Mouse (Mus musculus): ENCODE results near the gene Slc16a12. TPM values are rescaled to one million over a fixed set of nuclear protein-coding genes. Genes with fewer than 3 reads are reported as not detected.

Gene Slc16a12
- polyA plus RNA-seq, 1 experiment, result 0.33 TPM

GRCm38 (mm10) chr19:34726254-34726962, 20.7 kb downstream of the Slc16a12 start:
- no peak overlapping the region for H3K4me3 ChIP-seq (ENCODE audit: control insufficient read depth, low read depth, low read length)
- H3K27me3 ChIP-seq (ENCODE audit: control insufficient read depth, insufficient read depth, low read length), result no peaks in the 10 kb centered on the region
- no peak overlapping the region for H3K27ac ChIP-seq (ENCODE audit: control insufficient read depth, insufficient read depth, low read depth, low read length)
- no peaks in the 10 kb centered on the region for H3K36me3 ChIP-seq (ENCODE audit: control insufficient read depth, insufficient read depth, low read length)
- TF ChIP-seq POLR2A (IDR thresholded peaks at IDR 0.05; ENCODE audit: control insufficient read depth, low read depth, low read length) (no peak), CTCF (IDR thresholded peaks at IDR 0.05; ENCODE audit: control insufficient read depth, insufficient read depth, insufficient replicate concordance, low read depth, low read length) (no peak)
- H3K4me1 ChIP-seq (ENCODE audit: control insufficient read depth, insufficient read depth, low read length), result no peaks in the 10 kb centered on the region

GRCm38 (mm10) chr19:34725418-34725817, 21.7 kb downstream of the Slc16a12 start:
- no peaks in the 10 kb centered on the region for H3K27me3 ChIP-seq (ENCODE audit: control insufficient read depth, insufficient read depth, low read length)
- no peak for TF ChIP-seq CTCF (IDR thresholded peaks at IDR 0.05; ENCODE audit: control insufficient read depth, insufficient read depth, insufficient replicate concordance, low read depth, low read length)
- no peak for TF ChIP-seq POLR2A (IDR thresholded peaks at IDR 0.05; ENCODE audit: control insufficient read depth, low read depth, low read length)
- H3K36me3 ChIP-seq (ENCODE audit: control insufficient read depth, insufficient read depth, low read length), result no peaks in the 10 kb centered on the region
- H3K27ac ChIP-seq (ENCODE audit: control insufficient read depth, insufficient read depth, low read depth, low read length), result no peak overlapping the region
- no peak overlapping the region for H3K4me3 ChIP-seq (ENCODE audit: control insufficient read depth, low read depth, low read length)
- H3K4me1 ChIP-seq (ENCODE audit: control insufficient read depth, insufficient read depth, low read length), result no peaks in the 10 kb centered on the region

DNA sequence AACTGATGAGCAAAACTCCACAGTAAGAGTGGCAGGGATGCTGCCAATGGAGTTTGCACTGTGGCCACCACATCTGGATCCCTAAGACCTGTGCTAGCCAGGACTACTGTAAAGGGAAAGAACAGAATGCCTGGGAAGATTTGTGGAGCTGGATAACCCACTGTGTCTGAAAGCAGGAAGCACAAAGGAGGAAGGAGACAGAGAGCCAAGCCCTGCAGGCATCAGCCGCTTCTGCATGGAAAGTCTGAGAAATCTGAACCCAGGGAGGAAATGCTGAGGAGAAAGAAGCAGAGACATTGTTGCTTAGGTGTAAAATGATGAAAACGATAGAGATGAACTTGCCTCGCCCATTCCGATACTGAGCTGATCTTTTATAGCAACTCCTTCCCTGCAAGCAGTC, 22.5 kb downstream of the Slc16a12 start:
- no peaks in the 10 kb centered on the region for H3K4me1 ChIP-seq (ENCODE audit: control insufficient read depth, insufficient read depth, low read length)
- no peak for TF ChIP-seq CTCF (IDR thresholded peaks at IDR 0.05; ENCODE audit: control insufficient read depth, insufficient read depth, insufficient replicate concordance, low read depth, low read length)
- no peak for TF ChIP-seq POLR2A (IDR thresholded peaks at IDR 0.05; ENCODE audit: control insufficient read depth, low read depth, low read length)
- no peaks in the 10 kb centered on the region for H3K36me3 ChIP-seq (ENCODE audit: control insufficient read depth, insufficient read depth, low read length)

GRCm38 (mm10) chr19:34722541-34722940, 24.5 kb downstream of the Slc16a12 start:
- no peaks in the 10 kb centered on the region for H3K36me3 ChIP-seq (ENCODE audit: control insufficient read depth, insufficient read depth, low read length)
- no peak for TF ChIP-seq POLR2A (IDR thresholded peaks at IDR 0.05; ENCODE audit: control insufficient read depth, low read depth, low read length)
- no peak for TF ChIP-seq CTCF (IDR thresholded peaks at IDR 0.05; ENCODE audit: control insufficient read depth, insufficient read depth, insufficient replicate concordance, low read depth, low read length)
- H3K4me1 ChIP-seq (ENCODE audit: control insufficient read depth, insufficient read depth, low read length), result no peaks in the 10 kb centered on the region
- H3K27ac ChIP-seq (ENCODE audit: control insufficient read depth, insufficient read depth, low read depth, low read length), result no peak overlapping the region
- no peaks in the 10 kb centered on the region for H3K27me3 ChIP-seq (ENCODE audit: control insufficient read depth, insufficient read depth, low read length)
- H3K4me3 ChIP-seq (ENCODE audit: control insufficient read depth, low read depth, low read length), result no peak overlapping the region

More for the DNA sequence above, 22.5 kb downstream of the Slc16a12 start:
- H3K27ac ChIP-seq (ENCODE audit: control insufficient read depth, insufficient read depth, low read depth, low read length), result no peak overlapping the region
- no peaks in the 10 kb centered on the region for H3K27me3 ChIP-seq (ENCODE audit: control insufficient read depth, insufficient read depth, low read length)
- no peak overlapping the region for H3K4me3 ChIP-seq (ENCODE audit: control insufficient read depth, low read depth, low read length)

DNA sequence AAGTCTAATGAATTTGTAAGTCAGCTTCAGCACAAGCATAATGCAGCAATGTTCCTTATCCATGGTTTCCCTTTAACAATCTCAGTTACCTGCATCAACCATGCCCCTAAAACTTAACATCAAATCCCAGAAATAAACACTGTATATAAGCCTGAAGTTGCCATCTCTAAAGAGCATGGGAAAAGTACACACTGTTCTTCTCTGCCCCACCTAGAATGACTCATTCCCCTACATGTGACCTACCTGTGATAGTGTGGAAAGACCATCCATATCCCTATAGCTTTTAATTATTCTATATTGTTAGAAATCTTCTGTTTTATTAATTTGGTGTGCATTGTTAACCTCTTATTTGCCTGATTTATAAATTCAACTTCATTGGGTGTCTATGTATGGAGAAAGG, 27.0 kb downstream of the Slc16a12 start:
- H3K4me3 ChIP-seq (ENCODE audit: control insufficient read depth, low read depth, low read length), result no peak overlapping the region
- H3K27ac ChIP-seq (ENCODE audit: control insufficient read depth, insufficient read depth, low read depth, low read length), result no peak overlapping the region
- TF ChIP-seq POLR2A (IDR thresholded peaks at IDR 0.05; ENCODE audit: control insufficient read depth, low read depth, low read length), result no peak
- TF ChIP-seq CTCF (IDR thresholded peaks at IDR 0.05; ENCODE audit: control insufficient read depth, insufficient read depth, insufficient replicate concordance, low read depth, low read length), result no peak
- no peaks in the 10 kb centered on the region for H3K27me3 ChIP-seq (ENCODE audit: control insufficient read depth, insufficient read depth, low read length)
- H3K36me3 ChIP-seq (ENCODE audit: control insufficient read depth, insufficient read depth, low read length), result no peaks in the 10 kb centered on the region
- no peaks in the 10 kb centered on the region for H3K4me1 ChIP-seq (ENCODE audit: control insufficient read depth, insufficient read depth, low read length)

- Histone ChIP-seq H3K27me3 (ENCODE audit: control insufficient read depth, insufficient read depth, low read length) (no peaks in the 10 kb centered on the region), H3K4me1 (ENCODE audit: control insufficient read depth, insufficient read depth, low read length) (no peaks in the 10 kb centered on the region), H3K4me3 (ENCODE audit: control insufficient read depth, low read depth, low read length) (no peak overlapping the region), H3K36me3 (ENCODE audit: control insufficient read depth, insufficient read depth, low read length) (no peaks in the 10 kb centered on the region), H3K27ac (ENCODE audit: control insufficient read depth, insufficient read depth, low read depth, low read length) (no peak overlapping the region)
- TF ChIP-seq POLR2A (IDR thresholded peaks at IDR 0.05; ENCODE audit: control insufficient read depth, low read depth, low read length), result no peak
- no peak for TF ChIP-seq CTCF (IDR thresholded peaks at IDR 0.05; ENCODE audit: control insufficient read depth, insufficient read depth, insufficient replicate concordance, low read depth, low read length)
Measured at GRCm38 (mm10) chr19:34718963-34719362, 28.1 kb downstream of the Slc16a12 start.

- H3K27ac ChIP-seq (ENCODE audit: control insufficient read depth, insufficient read depth, low read depth, low read length), result no peak overlapping the region
- H3K27me3 ChIP-seq (ENCODE audit: control insufficient read depth, insufficient read depth, low read length), result no peaks in the 10 kb centered on the region
- H3K4me1 ChIP-seq (ENCODE audit: control insufficient read depth, insufficient read depth, low read length), result no peaks in the 10 kb centered on the region
- no peak overlapping the region for H3K4me3 ChIP-seq (ENCODE audit: control insufficient read depth, low read depth, low read length)
- TF ChIP-seq CTCF (IDR thresholded peaks at IDR 0.05; ENCODE audit: control insufficient read depth, insufficient read depth, insufficient replicate concordance, low read depth, low read length) (no peak), POLR2A (IDR thresholded peaks at IDR 0.05; ENCODE audit: control insufficient read depth, low read depth, low read length) (no peak)
- H3K36me3 ChIP-seq (ENCODE audit: control insufficient read depth, insufficient read depth, low read length), result no peaks in the 10 kb centered on the region
Measured at GRCm38 (mm10) chr19:34718478-34718877, 28.6 kb downstream of the Slc16a12 start.
